Mouse (Mus musculus) mouse embryonic stem cell (cell line): Measurements from ENCODE around the gene Rhot1.
"Not testable (repeated sequence)": the region's sequence is repeated elsewhere in the genome, so short reads cannot be mapped to it uniquely, and the experiment has no call there.

Experiments
- in situ Hi-C, 2 experiments: fragments of 300-500 bp; cut with MboI; formaldehyde crosslinking; loops; 1 replicate in 1 of 2; 3 replicates in 1 of 2; pipeline ENCODE4 v1.14.3; 2019 to 2020; ENCODE audit warnings: low sequenced_read_pairs in 2 of 2, low pct_unique_long_range_greater_than_20kb in 1 of 2, mixed read lengths in 1 of 2; ENCODE audit not compliant: unreplicated experiment in 1 of 2

Rhot1 gene

DNA sequence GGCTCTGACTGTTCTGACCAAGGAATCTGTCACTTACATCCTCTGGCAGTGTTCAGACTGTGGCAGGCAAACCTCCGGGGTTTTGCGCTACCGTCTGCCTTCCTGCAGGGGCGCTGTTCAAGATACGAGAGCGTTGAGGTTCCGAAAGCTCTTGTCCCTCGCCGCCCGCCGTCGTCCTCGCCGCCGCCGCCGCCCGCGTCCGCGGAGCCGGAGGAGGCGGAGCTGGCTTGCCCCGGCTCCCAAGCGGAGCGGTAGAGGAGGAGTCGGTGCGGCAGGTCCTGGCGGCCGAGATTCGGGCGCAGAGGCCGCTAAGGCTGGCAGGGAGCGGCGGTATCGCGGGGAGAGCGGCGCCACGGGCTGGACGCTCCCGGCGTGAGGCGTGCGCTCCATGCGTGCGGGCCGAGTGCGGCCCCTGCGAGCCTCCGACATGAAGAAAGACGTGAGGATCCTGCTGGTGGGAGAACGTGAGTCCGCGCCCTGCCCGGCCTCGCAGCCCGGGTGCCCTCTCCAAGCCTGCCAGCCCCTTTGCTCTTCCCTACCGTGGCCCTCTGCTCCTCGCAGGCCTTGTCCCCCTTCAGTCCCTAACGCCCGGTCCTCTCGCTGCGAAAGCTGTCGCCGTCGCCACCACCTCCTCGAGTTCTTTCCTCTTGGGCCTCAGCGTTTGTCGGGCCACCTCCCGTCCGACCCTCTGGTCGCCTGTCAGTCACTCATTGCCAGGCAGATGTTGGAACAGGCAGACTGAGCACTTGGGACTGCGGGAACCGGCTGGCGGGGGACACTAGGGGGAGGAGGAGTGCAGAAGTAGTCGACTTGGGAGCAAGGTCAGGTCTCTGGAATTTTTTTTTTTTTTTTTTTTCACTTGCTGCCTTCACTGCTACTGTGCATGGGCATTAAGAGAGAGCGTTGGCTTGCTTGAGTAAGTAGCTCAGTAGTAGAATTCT, at the start of gene Rhot1:
Gene Rhot1 (plus strand): TSS at position 160 of the 941 bp plus-strand sequence.
- in situ Hi-C loops = no loop called here

- in situ Hi-C loops = no loop called here
Observed at GRCm38 (mm10) chr11:80161041-80161440, 47.8 kb upstream of the Rhot1 start.

DNA sequence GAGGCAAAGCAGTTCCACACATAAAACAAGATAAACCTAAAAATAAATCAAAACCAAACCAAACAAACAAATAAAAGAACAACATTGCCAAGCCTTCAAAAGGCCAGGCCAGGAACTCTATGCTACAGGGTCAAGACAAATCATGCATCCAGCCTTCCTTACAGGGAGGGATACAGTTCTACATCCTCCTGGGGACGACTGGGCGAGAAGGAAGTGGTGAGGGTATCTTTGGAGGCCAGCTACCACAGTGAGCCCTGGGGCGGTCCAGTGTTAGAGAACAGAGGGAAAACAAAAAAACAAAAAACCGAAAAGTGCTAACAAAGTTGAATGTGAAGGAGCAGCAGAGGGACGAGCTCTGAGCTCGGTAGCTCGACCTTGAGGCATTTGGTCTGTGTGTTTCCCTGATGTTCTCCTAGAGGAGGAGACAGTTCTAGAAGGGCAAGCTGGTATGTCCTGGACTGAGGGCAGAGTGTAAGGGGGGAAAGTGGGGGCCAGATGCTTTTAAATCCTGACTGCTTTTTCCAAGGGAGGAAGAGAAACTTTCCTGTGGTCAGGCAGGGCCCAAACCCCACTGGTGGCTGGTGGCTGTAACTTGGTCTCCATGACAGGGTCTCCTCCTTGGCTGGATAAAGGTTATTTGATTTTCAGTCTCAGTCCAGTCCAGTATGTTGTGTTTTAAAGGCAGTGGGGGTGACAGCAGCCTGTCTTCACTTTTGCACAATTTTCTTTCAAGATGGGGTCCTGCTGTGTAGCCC, 45.3 kb upstream of the Rhot1 start:
- in situ Hi-C loops = no loop called here

GRCm38 (mm10) chr11:80164224-80164623, 44.6 kb upstream of the Rhot1 start:
- in situ Hi-C loops = no loop called here

GRCm38 (mm10) chr11:80168121-80168520, 40.7 kb upstream of the Rhot1 start:
- in situ Hi-C loops = no loop called here

DNA sequence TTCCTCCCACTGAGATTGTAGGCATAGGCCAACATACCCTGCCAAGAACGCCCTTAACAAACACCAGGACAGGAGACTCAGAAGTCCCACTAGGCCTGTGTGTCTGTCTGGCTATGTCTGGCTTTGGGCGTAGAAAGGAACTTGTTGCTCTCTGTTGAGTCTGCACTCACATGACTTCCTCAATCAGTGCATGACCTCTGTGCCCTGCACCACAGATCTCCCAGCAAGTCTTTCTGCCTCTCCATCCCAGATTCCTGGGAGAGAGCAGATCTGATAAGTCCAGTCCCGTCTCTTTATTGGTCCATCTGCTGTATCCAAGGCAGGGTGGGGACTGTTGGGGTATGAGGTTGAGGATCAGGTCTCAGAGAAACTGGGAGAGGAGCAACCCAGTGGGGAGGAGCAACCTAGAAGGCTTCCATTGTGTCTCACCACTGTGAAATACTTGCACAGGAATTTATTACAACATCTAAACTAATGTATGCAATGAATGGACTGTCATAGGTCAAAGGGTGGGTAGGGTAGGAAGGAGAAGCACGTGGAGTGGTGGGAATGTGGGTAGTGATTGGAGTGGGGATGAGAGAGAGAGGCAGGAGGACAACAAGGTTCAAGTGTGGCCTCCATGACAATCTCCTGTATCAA, 40.1 kb upstream of the Rhot1 start:
- in situ Hi-C loops = no loop called here

DNA sequence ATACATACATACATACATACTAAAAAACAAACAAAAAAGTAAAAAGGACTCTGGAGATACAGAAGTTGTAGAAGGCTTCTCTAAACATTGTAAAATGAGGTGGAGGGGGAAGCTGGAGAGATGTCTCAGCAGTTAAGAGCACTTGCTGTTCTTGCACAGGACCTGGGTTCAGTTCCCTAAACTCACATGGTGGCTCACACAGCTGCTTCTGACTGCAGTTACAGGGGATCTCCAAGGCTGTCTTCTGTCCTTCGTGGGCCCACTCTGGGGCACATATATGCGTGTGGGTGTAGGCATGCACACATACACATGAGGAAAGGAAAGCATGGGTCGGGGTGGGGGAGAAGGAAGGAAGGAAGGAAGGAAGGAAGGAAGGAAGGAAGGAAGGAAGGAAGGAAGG, 39.2 kb upstream of the Rhot1 start:
- in situ Hi-C loops = no loop called here

DNA sequence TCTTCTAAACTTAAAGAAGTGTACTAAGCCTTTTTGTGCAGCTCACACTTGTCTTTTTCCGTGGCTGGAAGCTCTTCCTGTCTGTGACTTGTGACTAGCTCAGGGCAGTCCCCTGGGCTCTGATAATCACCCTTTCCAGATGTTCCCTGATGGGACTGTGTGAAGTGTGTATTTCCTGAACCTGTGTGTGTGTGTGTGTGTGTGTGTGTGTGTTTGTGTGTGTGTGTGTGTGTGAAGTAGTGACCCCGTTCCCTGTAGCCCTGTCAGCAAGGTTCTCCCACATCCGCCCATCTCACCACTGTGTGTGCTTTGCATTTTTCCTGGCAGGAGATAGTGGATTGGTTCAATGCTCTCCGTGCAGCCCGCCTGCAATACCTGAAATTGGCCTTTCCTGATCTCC, 38.5 kb upstream of the Rhot1 start:
- in situ Hi-C loops = no loop called here

DNA sequence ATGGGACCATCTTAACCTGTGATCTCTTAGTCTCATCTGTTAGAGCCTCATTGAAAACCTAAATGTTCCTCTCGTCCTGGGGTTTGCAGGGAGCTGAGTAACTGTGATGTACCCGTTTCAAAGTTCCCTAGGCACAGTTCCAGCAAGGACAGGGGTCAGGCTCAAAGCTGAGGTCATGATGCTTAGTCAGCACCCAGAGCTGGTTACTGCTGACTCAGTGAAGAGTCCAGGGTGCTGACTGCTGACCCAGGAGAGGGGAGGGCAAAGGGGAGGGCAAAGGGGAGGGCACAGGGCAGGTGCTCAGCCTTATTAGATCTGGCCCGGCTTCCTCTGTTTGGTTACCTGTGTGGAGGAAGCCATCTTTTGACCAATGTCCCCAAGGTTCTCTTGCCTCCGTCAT, 36.9 kb upstream of the Rhot1 start:
- in situ Hi-C loops = no loop called here

- in situ Hi-C loops = no loop called here
Observed at GRCm38 (mm10) chr11:80173963-80174670, 34.7 kb upstream of the Rhot1 start.

DNA sequence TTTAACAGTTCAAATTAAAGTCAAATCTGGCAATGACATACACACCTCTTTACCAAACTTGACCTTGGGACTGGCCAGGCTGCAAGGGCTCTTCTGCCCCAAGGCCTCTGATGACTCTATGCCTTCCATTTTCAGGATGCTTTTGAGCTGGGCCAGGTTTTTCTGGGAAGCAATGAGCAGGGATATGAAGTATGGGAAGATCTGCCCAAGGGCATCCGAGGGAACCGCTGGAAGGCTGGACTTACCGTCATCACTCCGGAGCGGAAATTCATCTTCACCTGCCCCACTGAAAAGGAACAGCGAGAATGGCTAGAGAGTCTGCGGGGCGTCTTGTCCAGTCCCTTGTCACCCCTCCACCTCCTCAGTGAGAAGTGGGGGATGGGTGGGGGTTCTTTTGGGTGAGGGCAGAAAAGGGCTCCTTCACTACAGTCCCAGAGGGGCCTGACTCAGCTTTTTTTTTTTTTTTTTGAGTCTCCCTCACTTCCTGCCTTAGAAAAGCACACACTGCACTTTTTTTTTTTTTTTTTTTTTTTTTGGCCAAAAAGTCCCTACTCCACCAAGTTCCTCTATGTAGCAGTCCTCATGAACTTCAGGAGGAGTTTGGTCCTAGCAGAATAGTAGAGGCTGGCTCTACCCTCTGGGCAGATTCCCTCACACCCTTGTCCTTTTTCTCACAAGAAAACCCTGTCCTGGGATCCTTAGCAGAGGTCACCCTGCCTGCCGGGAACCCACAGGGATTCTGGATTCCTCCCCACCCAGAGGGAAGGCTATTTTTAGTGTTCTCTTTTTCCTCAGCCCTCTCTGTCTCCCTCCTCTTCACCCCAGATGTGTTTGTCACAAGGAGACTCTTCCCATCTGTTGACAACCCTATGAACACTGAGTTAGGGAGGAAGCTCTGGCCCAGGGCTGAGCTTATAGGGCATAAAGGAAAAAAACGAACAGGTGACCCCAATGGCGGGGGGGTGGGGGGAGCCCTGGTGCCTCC, 31.6 kb upstream of the Rhot1 start:
- in situ Hi-C loops = loop anchor here in 1 of 2 experiments (5.0 kb wide), 1 partner anchor 40 kb away; no protein-coding TSS in a partner anchor

- in situ Hi-C loops = loop anchor here in 1 of 2 experiments (5.0 kb wide), 1 partner anchor 41 kb away; no protein-coding TSS in a partner anchor
Observed at GRCm38 (mm10) chr11:80178316-80178715, 30.5 kb upstream of the Rhot1 start.

- in situ Hi-C loops = no loop called here
Observed at GRCm38 (mm10) chr11:80181021-80181749, 27.6 kb upstream of the Rhot1 start.

- in situ Hi-C loops = not testable (repeated sequence)
Observed at GRCm38 (mm10) chr11:80183054-80183704, 25.6 kb upstream of the Rhot1 start.

DNA sequence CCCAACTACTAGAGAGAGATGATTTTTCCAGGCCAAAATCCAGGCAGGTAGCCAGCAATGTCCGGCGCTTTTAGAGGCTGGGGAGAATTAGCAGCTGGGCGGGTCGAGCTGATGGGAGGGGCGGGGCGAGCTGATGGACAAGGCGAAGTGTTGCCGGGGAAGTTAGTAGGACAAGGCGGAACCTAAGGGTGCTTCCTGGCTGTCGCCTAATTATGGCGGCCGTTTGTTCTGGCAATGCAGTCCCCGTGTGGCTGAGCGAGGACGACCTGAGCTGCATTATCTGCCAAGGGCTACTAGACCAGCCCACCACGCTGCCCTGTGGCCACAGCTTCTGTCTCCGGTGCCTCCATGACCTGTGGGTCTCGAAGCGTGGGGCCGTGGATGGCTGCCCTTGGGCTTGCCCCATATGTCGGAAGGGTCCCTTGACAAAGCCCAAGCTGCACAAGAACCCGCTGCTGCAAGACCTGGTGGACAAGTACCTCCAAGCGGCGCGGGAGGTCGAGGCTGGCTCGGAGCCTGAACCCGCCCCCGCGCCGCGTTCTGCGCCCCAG, 25.0 kb upstream of the Rhot1 start, which contains the start of gene Rnf135:
Gene Rnf135 (plus strand): TSS at position 147 of the 551 bp plus-strand sequence.
- in situ Hi-C loops = no loop called here

GRCm38 (mm10) chr11:80184531-80185071, 24.2 kb upstream of the Rhot1 start:
- in situ Hi-C loops = no loop called here
